Mouse (Mus musculus) testis, postnatal 10 days (tissue): ENCODE results near the gene Ccdc24.

Experiments used
- DNase-seq: peaks from one replicate; pipeline ENCODE4 v3.0.0; 2021; ENCODE audit warnings: low spot score

Ccdc24 gene

GRCm38 (mm10) chr4:117855146-117855545, 17.2 kb downstream of the Ccdc24 start:
- peak; percentile 68 for DNase-seq

- no peak for DNase-seq
Measured at GRCm38 (mm10) chr4:117852152-117852868, 20.0 kb downstream of the Ccdc24 start.

GRCm38 (mm10) chr4:117850871-117851270, 21.5 kb downstream of the Ccdc24 start:
- DNase-seq = no peak

GRCm38 (mm10) chr4:117850176-117850575, 22.2 kb downstream of the Ccdc24 start:
- DNase-seq = no peak

- no peak for DNase-seq
Measured at GRCm38 (mm10) chr4:117849506-117849905, 22.9 kb downstream of the Ccdc24 start.

- DNase-seq = no peak
Measured at GRCm38 (mm10) chr4:117849063-117849462, 23.3 kb downstream of the Ccdc24 start.

GRCm38 (mm10) chr4:117847011-117847410, 25.3 kb downstream of the Ccdc24 start:
- DNase-seq = peak; percentile 46

GRCm38 (mm10) chr4:117846261-117846660, 26.1 kb downstream of the Ccdc24 start:
- no peak for DNase-seq

GRCm38 (mm10) chr4:117845316-117845715, 27.0 kb downstream of the Ccdc24 start:
- DNase-seq = no peak

GRCm38 (mm10) chr4:117844467-117844866, 27.9 kb downstream of the Ccdc24 start:
- DNase-seq = no peak

- no peak for DNase-seq
Measured at GRCm38 (mm10) chr4:117843101-117843500, 29.3 kb downstream of the Ccdc24 start.

- DNase-seq = no peak
Measured at GRCm38 (mm10) chr4:117841566-117841965, 30.8 kb downstream of the Ccdc24 start.

- DNase-seq = no peak
Measured at GRCm38 (mm10) chr4:117840821-117841220, 31.5 kb downstream of the Ccdc24 start.

- DNase-seq = no peak
Measured at GRCm38 (mm10) chr4:117839366-117839765, 33.0 kb downstream of the Ccdc24 start.

GRCm38 (mm10) chr4:117837271-117837670, 35.1 kb downstream of the Ccdc24 start:
- DNase-seq = no peak

- peak; percentile 96 for DNase-seq
Measured at GRCm38 (mm10) chr4:117836204-117836767, 36.1 kb downstream of the Ccdc24 start.

GRCm38 (mm10) chr4:117835531-117836111, 36.7 kb downstream of the Ccdc24 start:
- peak; percentile 72 for DNase-seq

GRCm38 (mm10) chr4:117834845-117835530, 37.4 kb downstream of the Ccdc24 start:
- peak; percentile 80 for DNase-seq

GRCm38 (mm10) chr4:117834457-117834844, 37.9 kb downstream of the Ccdc24 start, which contains the start of gene Slc6a9:
Gene Slc6a9, plus strand, starts transcription at chr4:117834506.
- DNase-seq = no peak

GRCm38 (mm10) chr4:117831920-117832691, 40.3 kb downstream of the Ccdc24 start:
- DNase-seq = peak; percentile 56

- no peak for DNase-seq
Measured at GRCm38 (mm10) chr4:117831499-117831898, 40.9 kb downstream of the Ccdc24 start.

GRCm38 (mm10) chr4:117830801-117831200, 41.6 kb downstream of the Ccdc24 start:
- DNase-seq = no peak
